Mouse (Mus musculus) lung, embryonic 14.5 days (tissue): ENCODE data around the gene Hbb-bh1. TPM values are rescaled to one million over a fixed set of nuclear protein-coding genes. Genes with fewer than 3 reads are reported as not detected.
"Not testable (repeated sequence)": the region's sequence is repeated elsewhere in the genome, so short reads cannot be mapped to it uniquely, and the experiment has no call there.

Source experiments
- ATAC-seq: fragments of 200-750 bp; cut with Nextera tagmentation; 2 replicates; pipeline ENCODE4 v1.8.0; 2017; ENCODE audit warnings: mild to moderate bottlenecking, moderate TSS enrichment, moderate library complexity; ENCODE audit not compliant: insufficient read depth
- DNase-seq: peaks from one replicate; pipeline ENCODE4 v3.0.0-alpha.2; 2015
- H3K27ac ChIP-seq: fragments of 300-500 bp; sonication (generic); 2 replicates; pipeline ENCODE4 v1.5.1; 2014; ENCODE audit warnings: low read depth, mild to moderate bottlenecking, moderate library complexity
- H3K27me3 ChIP-seq: fragments of 300-500 bp; sonication (generic); 2 replicates; pipeline ENCODE4 v1.6.1; 2014; ENCODE audit warnings: low read length, control low read depth; ENCODE audit not compliant: insufficient read depth
- H3K36me3 ChIP-seq: fragments of 300-500 bp; sonication (generic); 2 replicates; pipeline ENCODE4 v1.6.1; 2014; ENCODE audit warnings: control low read depth; ENCODE audit not compliant: insufficient read depth
- H3K4me1 ChIP-seq: fragments of 300-500 bp; sonication (generic); 2 replicates; pipeline ENCODE4 v1.6.1; 2014; ENCODE audit warnings: antibody characterized with exemption, control low read depth; ENCODE audit not compliant: insufficient read depth
- H3K4me2 ChIP-seq: fragments of 300-500 bp; sonication (generic); 2 replicates; pipeline ENCODE4 v1.6.1; 2014; ENCODE audit warnings: mild to moderate bottlenecking
- H3K4me3 ChIP-seq: fragments of 300-500 bp; sonication (generic); 2 replicates; pipeline ENCODE4 v1.5.1; 2014; ENCODE audit warnings: low read depth, low read length
- H3K9ac ChIP-seq: fragments of 300-500 bp; sonication (generic); 2 replicates; pipeline ENCODE4 v1.6.1; 2014
- H3K9me3 ChIP-seq: fragments of 300-500 bp; sonication (generic); 2 replicates; pipeline ENCODE4 v1.6.1; 2016; ENCODE audit warnings: low read depth, low read length, control low read depth
- CTCF ChIP-seq: IDR thresholded peaks from 2 replicates; pipeline ENCODE4 v1.5.1; 2016; ENCODE audit warnings: antibody characterized with exemption, low read depth
- WGBS: fragments of 180-500 bp; shearing (Covaris S2); extraction: QIAGEN DNeasy Blood & Tissue Kit; methylation state at CpG from one replicate; pipeline ENCODE4 v1.1.7; 2014; 5-methylcytosine and 5-hydroxymethylcytosine counted together
- polyA plus RNA-seq: library from polyadenylated mRNA; unstranded; fragments of >200 nt; fragmentation: Nextera tagmentation; extraction: Ambion mirVana; gene quantifications from 2 replicates; pipeline ENCODE4 v1.2.1, GENCODE M21; 2014

The Hbb-bh1 gene
- polyA plus RNA-seq, 1 experiment from 2014 or later = 18.0 TPM

DNA sequence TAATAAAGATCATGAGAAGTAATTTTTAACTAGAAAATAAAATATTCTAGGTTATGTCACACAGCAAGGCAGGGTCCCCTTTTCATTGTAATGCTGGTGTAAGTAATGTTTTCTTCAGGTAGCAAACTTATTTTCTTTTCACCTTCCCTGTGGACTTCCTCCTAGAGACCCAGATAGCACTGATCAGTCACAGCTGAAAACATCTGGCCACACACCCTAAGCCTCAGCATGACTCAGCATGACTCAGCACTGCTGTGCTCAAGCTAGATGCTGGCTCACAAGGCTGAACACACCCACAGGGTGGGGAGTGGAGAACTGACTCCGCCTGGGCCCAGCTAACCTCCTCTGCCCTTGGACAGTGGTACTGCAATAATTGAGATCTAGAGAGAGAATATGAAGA, 17.9 kb upstream of the Hbb-bh1 start:
- H3K4me3 ChIP-seq = no peak overlapping the region
- peak; percentile 75 for ATAC-seq
- peak; percentile 43 for DNase-seq
- no peak for TF ChIP-seq CTCF
- no peak overlapping the region for H3K9ac ChIP-seq
- H3K4me2 ChIP-seq = no peak overlapping the region
- no peaks in the 10 kb centered on the region for H3K27me3 ChIP-seq
- no peaks in the 10 kb centered on the region for H3K4me1 ChIP-seq
- no peak overlapping the region; the same call in 1 of the 2 replicates for H3K27ac ChIP-seq
- 42% methylated on average over 1 of the region's 1 CpGs for WGBS
- no peaks in the 10 kb centered on the region for H3K9me3 ChIP-seq
- H3K36me3 ChIP-seq = no peaks in the 10 kb centered on the region

DNA sequence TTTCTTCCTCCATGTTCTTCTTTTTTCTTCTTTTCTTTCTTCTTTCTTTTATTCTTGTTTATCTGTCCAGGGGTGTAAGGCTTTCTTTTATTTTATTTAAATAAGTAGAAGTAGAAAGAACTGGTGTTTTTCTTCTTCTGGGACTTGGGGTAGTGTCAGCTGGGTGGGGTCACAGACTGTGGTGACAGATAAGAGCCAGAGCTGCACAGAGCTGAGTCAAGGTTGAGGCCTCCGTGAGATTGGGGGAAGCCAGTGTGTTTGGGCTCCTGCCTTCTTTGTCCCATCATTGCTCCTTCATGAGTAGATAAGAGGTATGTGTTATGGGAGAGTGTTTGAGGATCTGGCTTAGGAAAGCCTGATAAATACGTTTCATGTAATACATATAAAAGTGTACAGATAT, 16.1 kb upstream of the Hbb-bh1 start:
- Histone ChIP-seq H3K9ac (no peak overlapping the region), H3K36me3 (no peaks in the 10 kb centered on the region), H3K4me3 (no peak overlapping the region), H3K9me3 (no peaks in the 10 kb centered on the region), H3K27me3 (no peaks in the 10 kb centered on the region), H3K4me1 (no peaks in the 10 kb centered on the region), H3K27ac (no peak overlapping the region), H3K4me2 (no peak overlapping the region)
- DNase-seq (no peak), ATAC-seq (peak; percentile 66; the same call in 1 of the 2 replicates)
- 41% methylated on average over 2 of the region's 2 CpGs for WGBS
- no peak for TF ChIP-seq CTCF

DNA sequence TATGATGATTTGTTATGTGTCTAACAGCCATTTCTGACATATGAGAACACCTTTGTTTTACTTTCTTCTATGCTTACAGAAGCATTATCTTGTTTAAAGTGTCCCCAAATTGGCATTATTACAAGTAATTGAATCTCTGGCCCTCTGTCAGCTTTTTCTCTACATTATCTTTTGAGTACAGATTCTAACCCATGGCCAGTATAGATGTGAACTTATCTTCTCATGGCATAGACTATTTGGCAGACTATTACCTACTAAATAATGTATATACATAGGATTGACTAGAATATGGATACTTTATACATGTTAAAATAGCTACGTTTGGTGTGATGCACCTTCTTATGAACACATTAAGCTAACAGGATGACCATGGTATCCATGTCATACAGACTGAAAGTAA, 11.7 kb upstream of the Hbb-bh1 start:
- no peaks in the 10 kb centered on the region for H3K4me1 ChIP-seq
- H3K4me2 ChIP-seq = no peak overlapping the region

DNA sequence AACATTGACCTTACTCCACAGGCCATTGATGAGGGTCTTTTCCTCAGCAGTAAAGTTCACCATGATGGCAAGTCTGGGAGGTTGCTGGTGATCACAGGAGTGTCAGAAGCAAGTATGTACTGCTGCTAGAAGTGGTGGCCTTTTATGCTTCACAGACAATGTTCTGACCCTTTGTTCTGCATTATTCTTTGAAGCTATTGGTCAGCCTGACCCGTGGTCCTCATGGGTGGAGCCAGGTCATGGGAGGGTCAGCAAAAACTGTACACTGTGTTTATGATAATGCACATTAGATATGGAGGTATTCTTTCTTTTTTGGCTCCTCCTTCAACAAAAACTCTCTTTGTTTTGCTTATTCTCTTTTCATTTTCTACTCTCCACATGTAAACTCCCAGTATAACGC, 10.1 kb upstream of the Hbb-bh1 start, which contains the start of gene Hbb-y:
TSS of gene Hbb-y (minus strand) at position 127 of the 400 bp plus-strand sequence.
- Histone ChIP-seq H3K36me3 (no peaks in the 10 kb centered on the region), H3K4me2 (no peak within 1 kb of the TSS), H3K27me3 (no peaks in the 10 kb centered on the region), H3K9ac (no peak within 1 kb of the TSS), H3K4me1 (no peaks in the 10 kb centered on the region), H3K4me3 (no peak within 1 kb of the TSS), H3K9me3 (no peaks in the 10 kb centered on the region), H3K27ac (no peak within 1 kb of the TSS)
- DNase-seq (no peak), ATAC-seq (no peak)
- 62% methylated on average over 2 of the region's 2 CpGs for WGBS
- no peak for TF ChIP-seq CTCF

More for the DNA sequence above, 11.7 kb upstream of the Hbb-bh1 start:
- H3K9ac ChIP-seq = no peak overlapping the region
- TF ChIP-seq CTCF = no peak
- H3K9me3 ChIP-seq = no peaks in the 10 kb centered on the region
- H3K27ac ChIP-seq = no peak overlapping the region
- WGBS = 47% methylated on average over 1 of the region's 1 CpGs
- no peaks in the 10 kb centered on the region for H3K36me3 ChIP-seq
- no peaks in the 10 kb centered on the region for H3K27me3 ChIP-seq
- ATAC-seq (no peak), DNase-seq (no peak)
- H3K4me3 ChIP-seq = no peak overlapping the region

DNA sequence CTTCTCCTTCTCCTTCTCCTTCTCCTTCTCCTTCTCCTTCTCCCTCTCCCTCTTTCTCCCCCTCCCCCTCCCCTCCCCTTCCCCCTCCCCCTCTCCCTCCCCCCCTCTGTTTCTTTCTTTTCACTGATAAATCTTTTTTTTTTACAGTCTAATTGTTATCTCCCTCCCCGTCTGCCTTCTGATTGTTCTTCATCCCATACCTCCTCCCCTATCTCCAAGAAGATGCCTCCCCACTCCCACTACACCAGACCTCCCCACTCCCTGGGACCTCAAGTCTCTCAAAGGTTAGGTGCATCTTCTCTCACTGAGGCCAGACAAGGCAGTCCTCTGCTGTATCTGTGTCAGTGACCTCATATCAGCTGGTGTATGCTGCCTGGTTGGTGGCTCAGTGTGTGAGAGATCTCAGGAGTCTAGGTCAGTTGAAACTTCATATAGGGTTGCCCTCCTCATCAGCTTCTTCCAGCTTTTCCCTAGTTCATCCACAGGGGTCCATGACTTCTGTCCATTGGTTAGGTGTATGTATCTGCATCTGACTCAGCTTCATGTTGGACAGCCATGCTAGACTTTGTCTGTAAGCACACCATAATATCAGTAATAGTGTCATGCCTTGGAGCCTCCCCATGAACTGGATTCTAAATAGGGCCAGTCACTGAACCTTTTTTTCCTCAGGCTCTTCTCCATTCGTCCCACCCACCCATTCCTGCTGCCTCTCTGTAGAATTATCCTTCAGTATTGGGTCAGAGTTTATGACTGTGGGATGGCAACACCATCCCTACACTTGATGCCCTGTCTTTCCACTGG, 1.8 kb upstream of the Hbb-bh1 start:
- H3K36me3 ChIP-seq = no peaks in the 10 kb centered on the region
- H3K4me2 ChIP-seq = no peak overlapping the region
- no peaks in the 10 kb centered on the region for H3K4me1 ChIP-seq
- H3K4me3 ChIP-seq = no peak overlapping the region
- 42% methylated on average over 2 of the region's 2 CpGs for WGBS
- H3K9ac ChIP-seq = no peak overlapping the region
- DNase-seq = no peak
- ATAC-seq = no peak
- H3K9me3 ChIP-seq = no peaks in the 10 kb centered on the region
- no peak overlapping the region for H3K27ac ChIP-seq
- no peak for TF ChIP-seq CTCF
- no peaks in the 10 kb centered on the region for H3K27me3 ChIP-seq

DNA sequence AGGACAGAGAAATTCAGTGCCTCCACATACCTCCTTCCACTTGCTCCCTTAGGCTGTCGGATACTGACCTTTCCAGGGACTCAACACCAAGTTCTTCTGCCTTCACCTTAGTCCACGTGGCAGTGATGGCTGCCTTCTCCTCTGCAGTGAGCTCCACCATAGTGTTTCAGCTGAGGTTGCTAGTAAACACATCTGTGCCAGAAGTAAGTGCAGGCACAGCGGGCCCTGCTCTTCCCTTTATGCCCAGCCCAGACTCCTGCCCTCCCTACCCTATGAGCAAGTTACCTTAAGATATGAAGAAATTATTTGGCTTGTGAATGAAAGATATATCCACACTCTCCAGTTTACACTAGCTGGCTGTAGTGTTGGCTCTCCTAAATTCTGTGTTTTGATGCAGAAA, 2.7 kb downstream of the Hbb-bh1 start, which contains the start of gene Hbb-bh2:
TSS of gene Hbb-bh2 (minus strand) at position 253 of the 400 bp plus-strand sequence.
- Histone ChIP-seq H3K9ac (no peak within 1 kb of the TSS), H3K4me1 (no peaks in the 10 kb centered on the region), H3K27me3 (no peaks in the 10 kb centered on the region), H3K27ac (no peak within 1 kb of the TSS), H3K9me3 (no peaks in the 10 kb centered on the region), H3K4me2 (no peak within 1 kb of the TSS), H3K36me3 (no peaks in the 10 kb centered on the region), H3K4me3 (no peak within 1 kb of the TSS)
- no peak for TF ChIP-seq CTCF
- ATAC-seq (no peak), DNase-seq (no peak)
- 69% methylated on average over 3 of the region's 3 CpGs for WGBS

DNA sequence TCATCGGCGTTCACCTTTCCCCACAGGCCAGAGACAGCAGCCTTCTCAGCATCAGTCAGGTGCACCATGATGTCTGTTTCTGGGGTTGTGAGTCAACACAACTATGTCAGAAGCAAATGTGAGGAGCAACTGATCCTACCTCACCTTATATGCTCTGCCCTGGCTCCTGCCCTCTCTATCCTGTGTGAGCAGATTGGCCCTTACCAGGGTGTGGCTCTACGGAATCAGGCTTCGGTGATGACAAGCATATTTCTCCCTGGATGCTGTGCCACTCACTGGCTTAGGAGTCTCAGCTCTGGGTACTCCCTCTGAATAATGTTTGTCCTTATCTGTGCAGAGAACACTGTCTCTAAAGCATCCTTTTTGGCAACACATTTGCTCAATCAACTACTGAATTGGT, 15.2 kb downstream of the Hbb-bh1 start, which contains the start of gene Hbb-bs:
TSS of gene Hbb-bs (minus strand) at position 289 of the 400 bp plus-strand sequence.
- no peaks in the 10 kb centered on the region for H3K27me3 ChIP-seq
- H3K4me2 ChIP-seq = no peak within 1 kb of the TSS
- no peaks in the 10 kb centered on the region for H3K9me3 ChIP-seq
- H3K9ac ChIP-seq = no peak within 1 kb of the TSS
- ATAC-seq = peak; percentile 83
- no peaks in the 10 kb centered on the region for H3K4me1 ChIP-seq
- WGBS = 91% methylated on average over 4 of the region's 4 CpGs
- no peak for DNase-seq
- H3K27ac ChIP-seq = no peak within 1 kb of the TSS
- no peaks in the 10 kb centered on the region for H3K36me3 ChIP-seq
- no peak for TF ChIP-seq CTCF
- no peak within 1 kb of the TSS for H3K4me3 ChIP-seq

- not testable (repeated sequence) for H3K4me2 ChIP-seq, H3K9ac ChIP-seq, DNase-seq, H3K36me3 ChIP-seq, H3K4me3 ChIP-seq, H3K27ac ChIP-seq, H3K9me3 ChIP-seq, H3K27me3 ChIP-seq, H3K4me1 ChIP-seq, ATAC-seq
- WGBS = no CpG with 5 or more reads among the region's 2 CpGs
Measured at GRCm38 (mm10) chr7:103827139-103827538, 15.8 kb downstream of the Hbb-bh1 start.
